9 mouse cellular contexts compared by ENCODE assay signal in the genomic region with DNA sequence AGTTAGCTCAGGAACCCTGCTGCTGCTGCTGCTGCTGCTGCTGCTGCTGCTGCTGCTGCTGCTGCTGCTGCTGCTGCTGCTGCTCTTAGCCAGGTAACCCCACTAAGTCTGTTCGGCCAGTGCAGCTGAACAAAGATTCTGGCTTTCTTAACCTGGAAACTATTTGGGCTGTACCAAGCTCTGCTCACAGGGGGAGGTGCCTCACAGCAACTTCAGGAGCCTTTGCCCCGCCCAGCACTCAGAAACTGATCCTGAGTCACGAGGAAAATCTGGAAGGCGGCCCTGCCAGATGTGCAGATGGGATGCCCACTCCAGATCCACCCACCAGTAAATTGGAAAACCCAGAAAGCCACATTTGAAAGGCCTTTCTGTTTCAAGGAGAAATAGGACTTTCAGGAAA. TPM values are rescaled to one million over a fixed set of nuclear protein-coding genes. Genes with fewer than 3 reads are reported as not detected.
DNase-seq lines count a peak whose midpoint lies in the region; ATAC-seq and TF ChIP-seq lines count a peak whose summit lies in the region.
"Had no signal": no experiment of that assay in that cellular context is flagged by ENCODE, and none has a peak within 500 bp of the region (broad histone marks: within the 10 kb centered on the region; RNA-seq: fewer than 3 reads in every experiment).

A gene (minus strand): TSS at position 203 of the 400 bp plus-strand sequence.

- H3K27ac ChIP-seq in midbrain, embryonic 10.5 days (replicated peaks): no peak within 1 kb of the TSS
- H3K27ac ChIP-seq in midbrain, postnatal 0 days (ENCODE audit: low read depth, low read length): no peak within 1 kb of the TSS
- peak within 1 kb of the TSS; percentile 66 to 69 for H3K27ac ChIP-seq in heart, embryonic 14.5 days (replicated peaks in 1 of 2; ENCODE audit: control insufficient read depth in 1 of 2, insufficient read depth in 1 of 2, low read depth in 2 of 2, low read length in 2 of 2)
- H3K27ac ChIP-seq in limb, embryonic 13.5 days: peak within 1 kb of the TSS; percentile 81

- 52% methylated on average over 4 of the region's 4 CpGs for WGBS in midbrain, embryonic 10.5 days
- WGBS in midbrain, postnatal 0 days: 54% methylated on average over 4 of the region's 4 CpGs
- 34% methylated on average over 4 of the region's 4 CpGs for WGBS in heart, embryonic 14.5 days
- 30% methylated on average over 4 of the region's 4 CpGs for WGBS in limb, embryonic 13.5 days

- no peaks in the 10 kb centered on the region for H3K9me3 ChIP-seq in midbrain, embryonic 10.5 days (replicated peaks)
- no peaks in the 10 kb centered on the region for H3K9me3 ChIP-seq in midbrain, postnatal 0 days (ENCODE audit: low read length)
- no peaks in the 10 kb centered on the region for H3K9me3 ChIP-seq in heart, embryonic 14.5 days (ENCODE audit: control insufficient read depth, low read length)
- H3K9me3 ChIP-seq in limb, embryonic 13.5 days: no peaks in the 10 kb centered on the region

- ATAC-seq in midbrain, postnatal 0 days (ENCODE audit: low FRiP score): no peak
- no peak for ATAC-seq in heart, embryonic 14.5 days (ENCODE audit: insufficient number of reproducible peaks, insufficient read depth, low FRiP score, low read depth)
- ATAC-seq in limb, embryonic 13.5 days (ENCODE audit: low FRiP score, low read depth): peak; percentile 92
- no peak for ATAC-seq in megakaryocyte, adult 5-6 weeks (ENCODE audit: poor library complexity, severe bottlenecking)

- 0 out of 2 replicates have a peak, but pooled peaks cover 5% of the 10 kb centered on the region for H3K4me1 ChIP-seq in midbrain, embryonic 10.5 days
- H3K4me1 ChIP-seq in midbrain, postnatal 0 days (ENCODE audit: insufficient read depth, low read length): no peaks in the 10 kb centered on the region
- H3K4me1 ChIP-seq in heart, embryonic 14.5 days (ENCODE audit: control insufficient read depth in 2 of 2, insufficient read depth in 2 of 2, low read length in 2 of 2): no peaks in the 10 kb centered on the region; a peak in 1 of 4 replicates
- peaks cover 10% of the 10 kb centered on the region; the same call in 1 of the 2 replicates for H3K4me1 ChIP-seq in limb, embryonic 13.5 days

- H3K27me3 ChIP-seq in midbrain, embryonic 10.5 days (ENCODE audit: low read depth, poor library complexity, severe bottlenecking): peaks cover 82% of the 10 kb centered on the region
- no peaks in the 10 kb centered on the region for H3K27me3 ChIP-seq in midbrain, postnatal 0 days (ENCODE audit: insufficient read depth, low read length)
- H3K27me3 ChIP-seq in heart, embryonic 14.5 days (ENCODE audit: control insufficient read depth, insufficient read depth, low read length): no peaks in the 10 kb centered on the region
- 0 out of 2 replicates have a peak, but pooled peaks cover 4% of the 10 kb centered on the region for H3K27me3 ChIP-seq in limb, embryonic 13.5 days

- H3K4me3 ChIP-seq in midbrain, embryonic 10.5 days: no peak within 1 kb of the TSS
- no peak within 1 kb of the TSS for H3K4me3 ChIP-seq in midbrain, postnatal 0 days (ENCODE audit: low read depth, low read length)
- peak within 1 kb of the TSS; percentile 42 to 46 for H3K4me3 ChIP-seq in heart, embryonic 14.5 days (ENCODE audit: control insufficient read depth in 1 of 2, insufficient read depth in 1 of 2, low read depth in 1 of 2, low read length in 2 of 2)
- H3K4me3 ChIP-seq in limb, embryonic 13.5 days: peak within 1 kb of the TSS; percentile 54

- H3K4me2 ChIP-seq in midbrain, postnatal 0 days (ENCODE audit: low read depth, low read length, poor library complexity, severe bottlenecking): no peak within 1 kb of the TSS
- peak within 1 kb of the TSS; percentile 61 for H3K4me2 ChIP-seq in heart, embryonic 14.5 days (ENCODE audit: low read length)
- H3K4me2 ChIP-seq in limb, embryonic 13.5 days (replicated peaks): peak within 1 kb of the TSS; percentile 58

- H3K36me3 ChIP-seq in midbrain, embryonic 10.5 days: no peaks in the 10 kb centered on the region
- H3K36me3 ChIP-seq in midbrain, postnatal 0 days (ENCODE audit: insufficient read depth, low read length): no peaks in the 10 kb centered on the region
- H3K36me3 ChIP-seq in heart, embryonic 14.5 days (ENCODE audit: control insufficient read depth, insufficient read depth, low read length): no peaks in the 10 kb centered on the region
- H3K36me3 ChIP-seq in limb, embryonic 13.5 days: no peaks in the 10 kb centered on the region

- no peak within 1 kb of the TSS for H3K9ac ChIP-seq in midbrain, postnatal 0 days (replicated peaks; ENCODE audit: low read length, poor library complexity, severe bottlenecking)
- H3K9ac ChIP-seq in heart, embryonic 14.5 days (ENCODE audit: low read length): peak within 1 kb of the TSS; percentile 65
- peak within 1 kb of the TSS; percentile 71 for H3K9ac ChIP-seq in limb, embryonic 13.5 days

- DNase-seq in midbrain, embryonic 10.5 days (ENCODE audit: low spot score): no peak
- no peak for DNase-seq in midbrain, postnatal 0 days (ENCODE audit: low spot score)
- DNase-seq in skeletal muscle tissue, adult 2 months (ENCODE audit: low read depth, low spot score): peak; percentile 27
- no peak for DNase-seq in retina, postnatal 1 day
- DNase-seq in layer of hippocampus, postnatal 25 days (ENCODE audit: extremely low spot score in 1 of 2, low spot score in 1 of 2): no peak

- no peak for TF ChIP-seq CTCF in midbrain, postnatal 0 days (IDR thresholded peaks at IDR 0.05)

RNA-seq across cellular contexts. Expression of the gene that starts here (rescaled TPM):
- 10.3 and 10.5 TPM in 2 replicates for polyA plus RNA-seq in midbrain, embryonic 10.5 days (2016; fragmentation: Nextera tagmentation; extraction: Ambion mirVana)
- total RNA-seq in midbrain, postnatal 0 days (2014; rRNA removed): 1.3 and 3.3 TPM in 2 replicates
- polyA plus RNA-seq in midbrain, postnatal 0 days (2015; fragmentation: Nextera tagmentation; extraction: Ambion mirVana): 1.2 and 1.6 TPM in 2 replicates
- polyA plus RNA-seq in heart, embryonic 14.5 days (2014; fragmentation: Nextera tagmentation; extraction: Ambion mirVana): 148 and 158 TPM in 2 replicates
- 367 and 415 TPM in 2 replicates for polyA plus RNA-seq in limb, embryonic 13.5 days (2015; fragmentation: Nextera tagmentation; extraction: Ambion mirVana)
- not detected in 2 replicates for total RNA-seq in megakaryocyte, adult 5-6 weeks (2015)
- not detected in 2 replicates for total RNA-seq in megakaryocyte, adult 5-6 weeks (2017)
- under 1 TPM; 0.39 to 0.40 TPM for total RNA-seq in layer of hippocampus, postnatal 25 days (2021)
- total RNA-seq: MEL had no signal

Comparison
In these comparisons a context has a peak if more than half of its experiments do, and no peak if none do; other contexts are left out.
1. RNA of the gene that starts here (polyA plus RNA-seq): 367 to 415 TPM in limb, embryonic 13.5 days and 148 to 158 TPM in heart, embryonic 14.5 days; 10.3 to 10.5 TPM in midbrain, embryonic 10.5 days and 1.2 to 1.6 TPM in midbrain, postnatal 0 days; every median in the first group is over 10 times any median in the second.
2. H3K27ac ChIP-seq: peak in heart, embryonic 14.5 days (2 of 2) and limb, embryonic 13.5 days (single experiment); none in midbrain, embryonic 10.5 days (single experiment) and midbrain, postnatal 0 days (single experiment).
3. H3K4me3 ChIP-seq: peak in heart, embryonic 14.5 days (2 of 2) and limb, embryonic 13.5 days (single experiment); none in midbrain, embryonic 10.5 days (single experiment) and midbrain, postnatal 0 days (single experiment).